Comparison of ENCODE assay signal across 23 mouse cellular contexts in the genomic region with DNA sequence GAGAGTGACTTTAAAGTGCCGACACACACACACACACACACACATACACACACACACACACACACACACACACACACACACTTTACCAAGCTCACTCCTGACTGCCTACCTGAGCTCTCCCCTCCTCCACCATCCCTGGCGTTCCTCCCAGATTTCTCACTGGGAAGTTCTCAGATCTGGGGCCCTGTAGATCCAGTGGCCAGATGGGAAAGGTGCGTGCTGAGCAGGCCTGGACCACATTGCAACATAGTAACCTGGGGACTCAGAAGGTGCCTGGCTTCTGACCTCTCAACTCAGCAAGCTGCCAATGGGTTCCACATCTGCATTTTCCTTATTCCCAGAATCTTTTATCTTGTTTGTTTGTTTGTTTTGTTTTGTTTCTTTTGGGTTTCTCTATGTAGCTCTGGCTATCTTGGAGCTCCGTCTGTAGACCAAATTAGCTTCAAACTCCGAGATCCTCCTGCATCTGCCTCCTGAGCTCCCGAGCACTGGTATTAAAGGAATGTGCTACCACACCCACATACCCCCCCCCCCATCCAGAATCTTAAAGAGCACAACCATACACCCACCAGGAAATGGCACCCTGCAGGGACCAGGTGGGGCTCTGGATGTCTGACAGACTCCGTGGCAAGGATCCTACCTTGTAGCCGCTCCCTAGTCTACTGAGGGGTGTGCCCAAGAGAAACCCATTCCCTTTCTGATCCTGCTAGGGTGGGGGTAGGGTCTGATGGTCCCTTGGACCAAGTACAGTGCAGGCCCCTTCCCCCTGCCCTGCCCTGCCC. TPM values are rescaled to one million over a fixed set of nuclear protein-coding genes. Genes with fewer than 3 reads are reported as not detected.
DNase-seq lines count a peak whose midpoint lies in the region; ATAC-seq and TF ChIP-seq lines count a peak whose summit lies in the region.
"Had no signal": no experiment of that assay in that cellular context is flagged by ENCODE, and none has a peak within 500 bp of the region (broad histone marks: within the 10 kb centered on the region; RNA-seq: fewer than 3 reads in every experiment).

No protein-coding gene starts in this region.

- H3K27me3 ChIP-seq in forebrain, embryonic 10.5 days (ENCODE audit: poor library complexity, severe bottlenecking) = peaks cover 9% of the 10 kb centered on the region; the same call in 1 of the 2 replicates
- H3K27me3 ChIP-seq in forebrain, embryonic 16.5 days (replicated peaks; ENCODE audit: control insufficient read depth, insufficient read depth, low read length) = no peaks in the 10 kb centered on the region
- peaks cover 7% of the 10 kb centered on the region for H3K27me3 ChIP-seq in embryonic facial prominence, embryonic 10.5 days (replicated peaks; ENCODE audit: low read depth, poor library complexity, severe bottlenecking)
- H3K27me3 ChIP-seq: forebrain, embryonic 15.5 days; hindbrain, embryonic 13.5 days had no signal

- TF ChIP-seq CTCF in lung, adult 2 months (IDR thresholded peaks at IDR 0.05; ENCODE audit: insufficient read depth, low read length) = no peak

- no peaks in the 10 kb centered on the region for H3K36me3 ChIP-seq in forebrain, embryonic 10.5 days (replicated peaks)
- no peaks in the 10 kb centered on the region for H3K36me3 ChIP-seq in forebrain, embryonic 16.5 days (ENCODE audit: control insufficient read depth, insufficient read depth)
- no peaks in the 10 kb centered on the region for H3K36me3 ChIP-seq in embryonic facial prominence, embryonic 10.5 days (replicated peaks)
- H3K36me3 ChIP-seq: forebrain, embryonic 15.5 days; G1E; heart, embryonic 13.5 days; hindbrain, embryonic 13.5 days had no signal

- DNase-seq in forebrain, embryonic 10.5 days (ENCODE audit: extremely low spot score, low spot score) = no peak
- peak; percentile 39 for DNase-seq in lung, postnatal 36 days
- no peak for DNase-seq in lung, adult 2 months
- DNase-seq in ES-CJ7 (ENCODE audit: low read depth, low spot score) = peak; percentile 97
- DNase-seq in embryonic facial prominence, embryonic 10.5 days (ENCODE audit: low spot score) = no peak
- DNase-seq: adrenal gland, postnatal 25 days; B cell, adult 2 months; cerebellum, adult 18-20 months; cerebellum, adult 9-11 months; cerebellum, postnatal 36 days; gastrocnemius, postnatal 14 days; heart, postnatal 36 days had no signal

- peaks cover 31% of the 10 kb centered on the region for H3K4me1 ChIP-seq in forebrain, embryonic 10.5 days
- H3K4me1 ChIP-seq in forebrain, embryonic 16.5 days (replicated peaks; ENCODE audit: control insufficient read depth, insufficient read depth, low read length) = no peaks in the 10 kb centered on the region
- H3K4me1 ChIP-seq in lung, adult 2 months (ENCODE audit: control insufficient read depth, insufficient read depth, low read length) = no peaks in the 10 kb centered on the region; the same call in 1 of the 2 replicates
- H3K4me1 ChIP-seq in embryonic facial prominence, embryonic 10.5 days = peaks cover 48% of the 10 kb centered on the region
- H3K4me1 ChIP-seq: forebrain, embryonic 15.5 days had no signal

- ATAC-seq in forebrain, embryonic 16.5 days = no peak
- ATAC-seq in erythroblast, adult 5-6 weeks (replicated peaks; ENCODE audit: low FRiP score, poor library complexity, severe bottlenecking) = no peak
- ATAC-seq: activated CD4-positive, CD25-positive, alpha-beta regulatory T cell, adult 4 months; CD4-positive, CD25-positive, alpha-beta regulatory T cell, adult 4 months; forebrain, embryonic 15.5 days; hindbrain, postnatal 0 days had no signal

- H3K27ac ChIP-seq in forebrain, embryonic 10.5 days = 0 out of 2 replicates have a peak overlapping the region, but pooled peaks have one; percentile 68
- no peak overlapping the region for H3K27ac ChIP-seq in forebrain, embryonic 16.5 days (ENCODE audit: low read length)
- H3K27ac ChIP-seq in embryonic facial prominence, embryonic 10.5 days (replicated peaks) = peak overlapping the region; percentile 45; the same call in 1 of the 2 replicates
- H3K27ac ChIP-seq: forebrain, embryonic 15.5 days; heart, embryonic 13.5 days; hindbrain, embryonic 13.5 days; hindbrain, postnatal 0 days had no signal

- WGBS in forebrain, embryonic 10.5 days = 92% methylated on average over 8 of the region's 8 CpGs
- 87% methylated on average over 8 of the region's 8 CpGs for WGBS in forebrain, embryonic 16.5 days
- WGBS in lung, adult 2 months = 87% methylated on average over 7 of the region's 8 CpGs
- 90% methylated on average over 8 of the region's 8 CpGs for WGBS in embryonic facial prominence, embryonic 10.5 days

- no peak overlapping the region for H3K4me3 ChIP-seq in forebrain, embryonic 10.5 days
- H3K4me3 ChIP-seq in forebrain, embryonic 16.5 days (replicated peaks; ENCODE audit: low read length) = no peak overlapping the region
- no peak overlapping the region for H3K4me3 ChIP-seq in lung, adult 2 months (replicated peaks; ENCODE audit: extremely low read depth, low read depth, low read length)
- no peak overlapping the region for H3K4me3 ChIP-seq in embryonic facial prominence, embryonic 10.5 days
- H3K4me3 ChIP-seq: erythroblast, embryonic 14.5 days; forebrain, embryonic 15.5 days; heart, embryonic 13.5 days; hindbrain, embryonic 13.5 days had no signal

- TF ChIP-seq POLR2A in lung, adult 2 months (IDR thresholded peaks at IDR 0.05; ENCODE audit: borderline replicate concordance, extremely low read depth, low read depth, low read length) = no peak

- H3K9ac ChIP-seq in forebrain, embryonic 16.5 days (replicated peaks; ENCODE audit: low read depth, low read length) = no peak overlapping the region
- H3K9ac ChIP-seq: forebrain, embryonic 15.5 days; heart, embryonic 13.5 days; hindbrain, embryonic 13.5 days had no signal

- H3K4me2 ChIP-seq in forebrain, embryonic 16.5 days (ENCODE audit: low read length) = no peak overlapping the region
- H3K4me2 ChIP-seq: forebrain, embryonic 15.5 days; heart, embryonic 13.5 days; hindbrain, embryonic 13.5 days had no signal

- no peaks in the 10 kb centered on the region for H3K9me3 ChIP-seq in forebrain, embryonic 10.5 days
- H3K9me3 ChIP-seq in forebrain, embryonic 16.5 days (ENCODE audit: control insufficient read depth, low read length) = no peaks in the 10 kb centered on the region
- no peaks in the 10 kb centered on the region for H3K9me3 ChIP-seq in embryonic facial prominence, embryonic 10.5 days
- H3K9me3 ChIP-seq: forebrain, embryonic 15.5 days; G1E; heart, embryonic 13.5 days; hindbrain, embryonic 13.5 days had no signal

RNA-seq across cellular contexts. Expression of a gene that starts 30.4 kb away (rescaled TPM):
- polyA plus RNA-seq in forebrain, embryonic 10.5 days (2016; fragmentation: Nextera tagmentation; extraction: Ambion mirVana) = 0.31 and 0.36 TPM in 2 replicates
- 7.5 and 7.6 TPM in 2 replicates for polyA plus RNA-seq in forebrain, embryonic 16.5 days (2015; fragmentation: Nextera tagmentation; extraction: Ambion mirVana)
- 6.6 and 9.2 TPM in 2 replicates for polyA plus RNA-seq in lung, adult 2 months (2012; rRNA removed)
- 0.50 and 0.54 TPM in 2 replicates for polyA plus RNA-seq in embryonic facial prominence, embryonic 10.5 days (2016; fragmentation: Nextera tagmentation; extraction: Ambion mirVana)
- total RNA-seq in erythroblast, adult 5-6 weeks (2015; ENCODE audit: low replicate concordance) = not detected in 2 replicates
- total RNA-seq in erythroblast, adult 5-6 weeks (2017; ENCODE audit: low replicate concordance) = not detected in 2 replicates
- total RNA-seq: granulocyte monocyte progenitor cell, adult 5-6 weeks had no signal
- polyA plus RNA-seq: activated CD4-positive, CD25-positive, alpha-beta regulatory T cell, adult 4 months; CD4-positive, CD25-positive, alpha-beta regulatory T cell, adult 4 months; erythroblast, embryonic 14.5 days; G1E had no signal

RNA-seq across cellular contexts. Expression of a gene that starts 42.8 kb away (rescaled TPM):
- polyA plus RNA-seq in forebrain, embryonic 10.5 days (2016; fragmentation: Nextera tagmentation; extraction: Ambion mirVana) = 12.3 and 14.6 TPM in 2 replicates
- 8.2 and 8.7 TPM in 2 replicates for polyA plus RNA-seq in forebrain, embryonic 16.5 days (2015; fragmentation: Nextera tagmentation; extraction: Ambion mirVana)
- polyA plus RNA-seq in lung, adult 2 months (2012; rRNA removed) = 1.9 TPM in 2 replicates
- 21.7 and 23.5 TPM in 2 replicates for polyA plus RNA-seq in embryonic facial prominence, embryonic 10.5 days (2016; fragmentation: Nextera tagmentation; extraction: Ambion mirVana)
- not detected in 2 replicates for total RNA-seq in erythroblast, adult 5-6 weeks (2015; ENCODE audit: low replicate concordance)
- not detected in 2 replicates for total RNA-seq in erythroblast, adult 5-6 weeks (2017; ENCODE audit: low replicate concordance)
- total RNA-seq: granulocyte monocyte progenitor cell, adult 5-6 weeks had no signal
- polyA plus RNA-seq: activated CD4-positive, CD25-positive, alpha-beta regulatory T cell, adult 4 months; CD4-positive, CD25-positive, alpha-beta regulatory T cell, adult 4 months; G1E had no signal

Comparison
In these comparisons a context has a peak if more than half of its experiments do, and no peak if none do; other contexts are left out.
1. DNase-seq: peak in lung, postnatal 36 days (single experiment) and ES-CJ7 (single experiment); none in forebrain, embryonic 10.5 days (single experiment), lung, adult 2 months (single experiment) and embryonic facial prominence, embryonic 10.5 days (single experiment).